Mouse (Mus musculus) right cerebral cortex, postnatal 36 days (tissue): ENCODE measurements around the gene Ucma.
A peak's percentile ranks its signal among the peaks of the same experiment; 100 is the strongest.
"Not testable (repeated sequence)": the region's sequence is repeated elsewhere in the genome, so short reads cannot be mapped to it uniquely, and the experiment has no call there.

ENCODE experiments used
- DNase-seq, 2 experiments: peaks; one replicate each; pipeline ENCODE4 v3.0.0; 2022; ENCODE audit warnings: low spot score in 2 of 2, mixed read lengths in 1 of 2

Gene Ucma

DNA sequence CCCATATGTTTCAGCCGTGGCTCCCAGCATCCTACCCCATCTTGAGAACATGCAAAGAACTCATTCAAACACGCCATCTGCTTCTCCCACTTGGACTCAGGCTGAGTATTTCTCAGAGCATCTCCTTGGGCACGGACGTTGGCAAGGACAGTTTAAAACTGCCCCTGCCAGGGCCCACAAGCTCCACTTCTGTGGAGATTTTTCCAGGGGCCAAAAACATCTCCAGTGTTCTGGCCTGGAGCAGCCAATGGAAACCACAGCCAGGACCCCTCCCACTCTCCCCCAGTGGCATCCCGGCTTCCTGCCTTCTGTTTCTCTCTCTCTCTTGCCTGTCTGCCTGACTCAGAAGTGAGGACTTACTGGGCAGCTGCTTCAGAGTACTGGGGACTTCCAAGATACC, at the start of gene Ucma:
TSS of gene Ucma (plus strand) at position 316 of the 400 bp plus-strand sequence.
- DNase-seq, result peak in 1 of 2 experiments; percentile 16

DNA sequence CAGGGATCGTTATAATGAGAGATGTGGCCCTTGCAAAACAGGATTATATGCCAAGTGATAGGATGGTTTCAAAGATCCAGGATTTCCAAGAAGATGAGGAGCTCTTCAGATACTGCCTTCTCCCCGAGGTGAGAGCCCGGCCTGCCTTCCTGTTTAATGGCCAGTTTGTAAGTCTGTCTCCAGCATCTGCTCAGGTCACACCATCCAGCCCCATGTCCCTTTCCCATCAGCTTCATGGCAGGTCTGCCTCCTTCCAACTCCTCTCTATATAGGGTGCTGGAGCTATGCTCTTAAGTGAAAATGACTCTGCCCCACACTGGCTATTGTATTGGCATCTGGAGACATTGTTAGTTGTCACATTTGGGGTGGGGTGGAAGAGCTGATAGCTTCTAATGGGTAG, 48.5 kb upstream of the Ucma start:
- DNase-seq, result no peak

DNA sequence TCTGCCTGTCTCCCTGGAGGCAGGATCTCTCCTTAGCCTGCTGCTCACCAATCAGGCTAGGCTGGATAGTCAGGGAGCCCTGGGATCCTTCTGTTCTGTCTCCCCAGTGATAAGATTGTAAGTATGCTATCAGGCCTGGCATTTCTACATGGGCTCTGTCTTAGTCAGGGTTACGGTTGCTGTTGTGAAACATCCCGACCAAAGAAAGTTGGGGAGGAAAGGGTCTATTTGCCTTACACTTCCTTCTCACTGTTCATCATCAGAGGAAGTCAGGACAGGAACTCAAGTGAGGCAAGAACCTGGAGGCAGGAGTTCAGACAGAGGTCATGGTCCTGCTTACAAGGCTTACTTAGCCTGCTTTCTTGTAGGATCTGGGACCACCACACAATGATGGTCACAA, 46.7 kb upstream of the Ucma start:
- DNase-seq, result no peak

DNA sequence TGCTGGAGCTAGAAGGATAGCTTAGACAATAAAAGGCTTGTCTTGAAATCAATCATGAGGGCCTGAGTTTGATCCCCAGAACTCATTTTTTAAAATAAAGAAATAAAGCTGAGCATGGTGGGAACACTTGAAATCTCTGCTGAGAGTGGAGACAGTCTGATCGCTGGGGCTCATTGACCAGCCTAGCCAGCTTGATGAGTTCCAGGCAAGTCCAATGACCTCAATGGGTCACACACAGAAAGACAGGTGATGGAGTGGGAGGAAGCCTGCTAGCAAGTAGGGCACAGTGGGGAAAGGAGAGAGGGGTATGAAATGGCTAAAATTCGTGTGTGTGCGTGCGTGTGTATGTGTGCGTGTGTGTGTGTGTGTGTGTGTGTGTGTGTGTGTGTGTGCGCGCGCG, 41.4 kb upstream of the Ucma start:
- DNase-seq, result no peak

DNA sequence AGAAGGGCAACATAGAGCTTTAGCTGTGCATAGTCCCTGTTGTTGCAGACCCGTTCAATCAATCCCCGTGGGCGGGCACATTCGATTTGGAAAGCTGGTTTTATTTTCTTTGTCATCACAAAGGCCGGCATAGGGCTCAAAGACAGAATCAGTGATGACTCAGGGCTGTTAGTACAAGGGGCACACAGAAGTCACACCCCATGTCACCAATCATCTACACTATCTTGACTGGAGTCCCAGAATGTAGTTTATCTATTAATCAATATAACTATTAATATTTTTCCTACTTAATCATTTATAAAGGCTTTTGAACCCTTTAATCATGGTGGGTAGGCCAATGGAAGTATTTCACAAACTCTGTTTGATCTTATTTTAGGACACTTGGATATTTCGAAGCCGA, 38.0 kb upstream of the Ucma start:
- no peak for DNase-seq

DNA sequence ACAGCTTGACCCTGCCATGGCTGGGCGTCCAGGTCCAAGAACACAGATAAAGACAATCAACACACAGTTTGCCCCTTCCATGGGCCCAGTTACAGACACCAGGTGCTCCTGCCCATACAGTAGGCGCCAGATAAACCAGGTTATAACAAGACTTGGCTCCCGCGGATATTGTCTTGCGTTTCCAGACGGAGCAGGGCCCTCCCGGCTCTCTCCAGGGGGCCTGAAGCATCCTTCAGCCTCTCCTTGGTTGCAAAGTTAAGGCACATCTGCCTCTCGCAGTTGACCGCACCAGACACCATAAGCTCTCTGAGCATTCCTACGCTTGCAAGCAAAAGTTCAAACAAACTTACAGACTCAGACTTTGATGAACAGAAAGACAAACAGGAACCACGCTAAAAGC, 35.1 kb upstream of the Ucma start:
- DNase-seq, result no peak

DNA sequence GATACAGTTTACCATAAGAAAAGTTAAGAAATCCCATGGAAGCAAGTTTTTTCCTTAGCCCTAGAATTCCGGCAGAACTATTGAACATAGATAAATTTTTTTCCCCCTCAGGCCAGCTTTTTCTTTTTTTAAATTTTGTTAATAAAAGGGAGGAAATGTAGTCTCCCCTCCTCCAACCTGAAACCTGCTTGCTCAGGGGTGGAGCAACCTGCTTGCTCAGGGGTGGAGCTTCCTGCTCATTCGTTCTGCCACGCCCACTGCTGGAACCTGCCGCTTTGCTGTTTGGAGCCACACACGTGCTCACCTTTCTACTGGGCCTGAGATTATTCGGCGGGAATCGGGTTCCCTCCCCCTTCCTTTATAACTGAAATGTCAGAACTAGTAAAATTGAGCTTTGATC, 26.2 kb upstream of the Ucma start:
- not testable (repeated sequence) for DNase-seq

DNA sequence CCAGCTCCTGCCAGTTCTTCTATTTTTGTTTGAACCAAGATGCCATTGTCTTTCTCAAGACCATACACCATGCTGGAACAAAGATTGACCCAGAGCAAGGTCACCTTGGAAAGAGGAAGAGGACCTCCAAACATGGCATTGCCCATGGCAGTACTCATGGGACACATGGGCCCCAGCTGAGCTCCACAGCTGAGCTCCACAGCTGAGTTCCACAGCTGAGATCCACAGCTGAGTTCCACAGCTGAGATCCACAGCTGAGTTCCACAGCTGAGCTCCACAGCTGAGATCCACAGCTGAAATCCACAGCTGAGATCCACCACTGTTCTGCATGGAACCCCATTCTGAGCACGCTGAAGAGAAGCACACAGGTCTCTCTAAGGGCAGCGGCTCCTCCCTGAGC, 24.9 kb upstream of the Ucma start:
- DNase-seq, result no peak

DNA sequence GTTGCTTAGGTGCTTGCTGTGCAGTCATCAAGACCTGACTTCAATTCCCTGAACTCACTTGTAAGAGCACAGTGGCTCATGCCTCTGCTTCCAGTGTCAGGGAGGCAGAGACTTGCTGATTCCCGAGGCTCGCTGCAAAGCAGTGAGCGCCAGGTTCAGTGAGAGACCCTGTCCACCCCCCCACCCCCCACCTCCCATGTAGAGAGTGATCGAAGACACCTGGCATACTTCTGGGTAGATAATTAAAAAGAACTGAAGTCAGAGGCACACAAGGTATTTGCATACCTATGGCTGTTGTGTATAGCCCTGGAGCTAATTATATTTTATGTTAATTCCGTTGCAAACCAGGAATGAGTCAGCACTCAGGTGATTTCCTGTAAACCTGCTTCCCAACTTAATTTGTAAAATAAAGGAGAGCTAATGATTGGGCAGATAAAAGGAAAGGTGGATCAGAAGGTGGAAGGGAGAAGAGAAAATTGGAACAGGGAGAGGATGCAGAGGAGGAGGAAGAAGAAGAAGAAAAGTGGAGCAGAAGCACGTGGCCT, 21.6 kb upstream of the Ucma start:
- no peak for DNase-seq

DNA sequence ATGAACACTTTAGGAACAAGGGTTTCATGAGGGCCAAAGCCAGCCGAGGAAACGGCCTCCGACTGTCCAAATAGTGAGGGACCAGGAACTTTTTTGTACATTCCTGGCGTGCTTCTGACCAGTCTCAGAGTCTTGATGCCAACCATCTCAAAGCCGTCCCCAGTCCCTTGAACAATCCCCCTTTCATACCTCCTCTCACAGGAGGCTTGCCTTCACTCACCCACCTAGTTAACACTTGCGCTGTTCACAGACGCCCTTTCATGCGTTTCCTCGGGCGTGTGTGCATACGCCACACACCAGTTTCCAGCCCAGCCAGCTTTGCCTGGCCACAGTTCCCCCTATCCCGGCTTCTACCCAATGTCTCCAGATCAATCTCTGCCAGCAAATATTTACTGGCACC, 17.9 kb upstream of the Ucma start:
- DNase-seq, result no peak

DNA sequence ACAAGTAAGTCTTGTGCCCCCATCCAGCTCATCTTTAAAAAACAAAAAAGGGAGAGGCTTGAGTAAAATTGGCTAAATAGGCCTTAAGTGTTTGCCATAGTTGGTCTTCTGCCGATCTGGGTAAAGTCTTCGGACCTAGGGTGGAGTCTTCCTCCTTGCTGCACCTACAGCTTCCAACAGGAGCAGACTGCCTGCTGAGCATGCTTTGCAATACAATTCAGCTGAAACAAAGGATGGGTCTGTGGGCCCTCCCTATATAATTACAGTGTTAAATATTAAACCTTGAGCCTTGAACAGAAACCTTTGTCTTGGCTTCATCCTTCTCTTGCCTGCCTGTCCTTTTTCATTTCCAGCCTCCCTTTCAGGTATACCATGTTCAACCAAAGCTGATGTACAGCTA, 8.1 kb upstream of the Ucma start:
- DNase-seq, result no peak

DNA sequence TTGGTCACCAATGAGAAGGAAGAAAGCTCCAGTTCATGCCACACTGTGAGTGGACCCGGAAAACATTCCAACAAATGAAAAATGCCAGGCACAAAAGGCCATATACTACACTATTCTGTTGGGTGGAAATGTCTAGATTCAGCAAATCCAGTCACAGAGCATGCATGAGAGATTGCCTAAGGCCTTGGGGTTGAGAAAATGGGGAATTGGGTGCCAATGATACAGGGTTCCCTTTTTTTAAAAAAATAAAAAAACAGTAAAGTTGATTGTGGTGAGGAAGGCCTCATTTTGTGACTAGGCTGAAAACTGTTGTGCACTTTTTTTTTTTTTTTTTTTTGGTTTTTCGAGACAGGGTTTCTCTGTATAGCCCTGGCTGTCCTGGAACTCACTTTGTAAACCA, 6.8 kb upstream of the Ucma start:
- no peak for DNase-seq

DNA sequence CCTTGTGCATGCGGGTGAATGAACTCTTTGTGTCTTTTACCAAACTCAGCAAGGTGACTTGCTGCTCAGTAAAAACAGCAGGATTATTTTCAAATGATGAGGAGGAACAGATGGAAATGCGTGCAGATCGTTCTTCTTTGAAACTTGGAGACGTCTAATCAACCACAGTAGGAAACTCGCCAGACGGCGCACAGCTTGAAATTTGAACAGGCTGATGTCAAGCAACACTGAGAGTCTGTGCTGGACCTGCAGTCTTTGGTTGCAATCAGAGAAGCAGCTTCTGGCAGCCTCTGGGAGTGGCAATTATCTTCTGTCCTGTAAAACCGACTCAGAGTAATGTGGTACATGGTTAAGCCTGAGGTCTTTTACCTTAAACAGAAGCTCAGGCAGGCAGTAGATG, 2.2 kb downstream of the Ucma start:
- DNase-seq, result no peak

DNA sequence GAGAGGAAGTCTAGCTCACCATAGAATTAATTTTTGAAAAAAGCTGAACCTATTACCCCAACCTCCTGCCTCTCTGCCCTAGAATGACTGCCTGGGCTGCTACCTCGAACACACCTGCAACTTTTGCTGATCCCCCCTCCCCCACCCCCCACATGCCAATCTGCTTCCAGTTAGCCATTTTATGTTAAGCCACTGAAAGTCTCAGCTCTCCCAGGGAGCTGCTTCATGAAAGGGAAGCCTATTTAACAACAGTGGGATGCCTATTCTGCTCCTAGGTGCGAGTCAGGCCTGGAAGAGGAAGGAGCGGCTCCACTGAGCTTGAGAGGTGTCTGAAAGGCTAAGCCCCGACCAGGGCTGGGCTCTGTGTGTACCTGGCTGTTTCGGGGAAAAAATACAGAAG, 8.1 kb downstream of the Ucma start:
- DNase-seq, result no peak

DNA sequence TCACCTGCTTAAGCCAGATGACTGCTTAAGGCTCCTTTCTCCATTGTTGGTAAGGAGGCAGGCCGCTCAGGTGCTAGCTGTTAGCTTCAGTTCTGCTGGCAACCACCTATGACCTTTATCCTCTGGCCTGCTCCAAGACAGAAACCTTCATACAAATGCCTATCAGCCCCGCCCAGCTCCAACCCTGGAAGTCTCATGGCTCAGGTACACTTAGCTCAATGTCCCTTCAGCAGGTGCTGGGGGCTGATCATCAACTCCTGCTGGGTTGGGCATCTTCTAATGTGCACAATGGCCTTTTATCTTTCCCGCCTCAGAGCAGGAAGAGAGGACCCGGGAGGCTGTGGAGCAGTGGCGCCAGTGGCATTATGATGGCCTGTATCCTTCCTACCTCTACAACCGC, 9.1 kb downstream of the Ucma start:
- DNase-seq, result no peak

DNA sequence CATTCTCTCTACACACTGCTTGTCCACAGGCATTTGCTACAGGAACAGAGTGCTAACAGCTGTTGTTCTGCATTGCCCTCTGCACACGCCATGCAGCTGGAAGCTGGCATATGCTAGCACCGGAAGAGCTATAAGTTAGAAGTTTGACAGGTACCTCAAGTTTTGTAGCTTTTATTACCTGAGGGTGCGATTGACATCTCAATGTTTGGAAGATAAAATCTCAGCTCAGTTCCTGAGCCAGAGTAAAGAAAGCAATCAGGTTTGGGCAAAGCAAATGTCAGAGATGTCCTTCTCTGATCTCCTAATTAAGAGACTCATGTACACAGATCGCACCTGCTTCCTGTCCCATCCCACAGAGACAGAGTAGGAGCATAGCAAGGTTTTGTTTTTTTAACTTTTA, 10.9 kb downstream of the Ucma start:
- no peak for DNase-seq

DNA sequence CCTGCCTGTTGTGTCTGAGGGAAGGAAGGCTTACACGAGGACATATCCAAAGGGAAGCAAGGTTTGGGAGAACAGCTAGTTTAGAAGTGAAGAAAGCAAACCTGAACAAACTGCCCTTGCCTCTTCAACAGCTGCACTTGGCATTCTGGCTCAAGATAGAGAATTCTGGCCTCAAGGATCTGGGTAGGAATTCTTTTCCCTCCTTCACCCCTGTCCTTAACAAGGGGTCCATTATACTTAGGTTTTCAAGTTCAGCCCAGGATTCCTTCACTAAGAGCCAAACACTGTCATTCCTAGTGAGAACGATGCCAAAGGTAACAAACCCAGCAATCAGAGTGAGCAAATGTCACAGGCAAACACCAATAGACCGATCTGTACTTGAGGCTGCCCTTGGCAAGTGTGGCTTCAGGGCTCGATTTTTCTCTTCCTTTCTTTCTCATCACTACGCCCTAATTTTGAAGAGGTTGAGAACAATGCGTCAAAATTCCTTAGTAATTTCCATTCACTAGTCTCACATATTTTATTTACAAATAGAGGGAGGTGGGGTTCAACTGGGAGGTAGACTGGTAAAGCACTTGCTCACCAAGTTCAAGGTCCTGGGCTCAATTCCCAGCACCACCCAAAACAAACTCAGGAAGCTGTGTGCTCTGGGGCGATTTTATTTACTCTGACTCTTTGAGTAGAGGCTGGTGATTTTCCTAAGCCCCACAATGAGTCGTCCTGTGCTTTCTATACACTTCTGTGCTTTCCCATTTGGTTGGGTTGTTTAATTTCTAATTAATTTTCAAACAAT, 11.7 kb downstream of the Ucma start:
- DNase-seq, result no peak

DNA sequence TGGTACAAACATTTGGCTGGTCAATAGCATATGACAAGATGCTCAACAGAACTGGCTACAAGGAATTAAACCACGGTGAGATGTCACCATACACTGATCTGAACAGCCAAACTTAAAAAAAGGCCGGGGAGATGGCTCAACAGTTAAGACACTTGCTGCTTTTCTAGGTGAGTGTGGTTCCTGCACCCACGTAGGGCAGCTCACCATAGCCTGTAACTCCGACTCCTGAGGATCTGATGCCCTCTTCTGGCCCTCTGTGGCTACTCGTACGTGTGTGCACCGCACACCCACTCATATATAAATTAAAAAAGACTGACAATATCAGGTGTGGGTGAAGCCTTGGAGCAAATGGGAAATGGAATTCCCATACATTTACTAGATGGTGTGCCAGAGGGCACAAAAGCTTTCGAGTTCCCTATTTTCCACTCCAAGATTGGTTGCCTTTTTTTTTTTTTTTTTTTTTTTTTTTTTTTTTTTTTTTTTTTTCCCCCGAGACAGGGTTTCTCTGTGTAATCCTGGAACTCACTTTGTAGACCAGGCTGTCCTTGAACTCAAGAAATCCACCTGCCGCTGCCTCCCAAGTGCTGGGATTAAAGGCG, 13.0 kb downstream of the Ucma start:
- DNase-seq, result no peak

DNA sequence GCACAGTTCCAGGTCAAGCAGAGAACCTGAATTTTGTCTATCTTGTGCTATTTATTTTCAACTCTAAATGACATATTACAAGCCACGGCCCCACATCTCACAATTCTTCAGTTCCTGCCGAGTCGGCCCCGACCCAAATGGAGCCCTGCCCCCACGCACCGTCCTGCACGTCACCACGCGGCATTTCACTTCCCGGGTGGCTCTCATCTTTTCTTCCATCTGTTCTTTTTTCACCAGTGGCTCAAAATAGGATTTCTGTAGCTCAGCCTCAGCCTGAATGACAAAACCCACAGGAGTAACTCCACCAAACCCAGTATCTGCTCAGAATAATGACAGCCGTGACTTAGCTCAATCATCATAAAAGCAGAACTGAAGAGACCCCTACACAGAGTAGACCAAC, 17.7 kb downstream of the Ucma start:
- peak; percentile 39 to 41 for DNase-seq

DNA sequence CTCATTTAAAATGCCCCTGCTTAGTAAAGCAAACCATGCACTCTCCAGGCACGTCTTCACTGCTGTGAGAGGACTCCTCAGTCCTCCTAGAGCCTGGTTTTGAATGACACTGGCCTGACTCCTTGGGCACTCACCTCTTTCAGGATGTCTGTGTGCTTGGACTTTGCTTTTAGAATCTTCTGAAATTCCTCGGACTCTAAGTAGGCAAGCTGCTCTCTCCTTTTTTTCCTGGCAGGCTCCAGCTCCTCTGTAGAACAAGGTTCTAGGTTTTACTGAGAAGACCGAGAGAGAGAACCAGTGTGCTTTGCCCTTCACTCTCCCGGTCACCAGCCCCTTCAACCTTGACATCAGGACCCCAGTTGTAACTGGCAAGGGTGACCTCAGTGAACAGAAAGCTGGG, 18.5 kb downstream of the Ucma start:
- DNase-seq, result no peak

DNA sequence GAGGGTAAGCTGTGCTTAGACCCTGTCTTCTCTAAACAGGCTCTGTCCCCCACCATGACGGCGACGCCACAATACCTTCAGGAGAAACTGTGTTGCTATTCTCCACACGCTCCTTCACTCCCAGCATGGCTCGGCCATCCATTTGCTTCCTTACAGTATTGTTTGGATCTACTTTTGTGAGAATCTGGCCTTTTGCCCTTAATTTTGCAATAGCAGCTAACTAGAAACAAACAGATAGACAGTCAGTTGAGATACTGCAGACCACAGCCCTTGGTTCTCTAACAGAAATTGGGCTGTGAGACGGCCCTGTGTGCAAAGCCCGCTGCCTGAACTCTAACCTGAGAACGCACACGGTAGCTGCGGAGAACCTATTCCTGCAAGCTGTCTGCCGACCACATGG, 19.7 kb downstream of the Ucma start:
- DNase-seq, result no peak

DNA sequence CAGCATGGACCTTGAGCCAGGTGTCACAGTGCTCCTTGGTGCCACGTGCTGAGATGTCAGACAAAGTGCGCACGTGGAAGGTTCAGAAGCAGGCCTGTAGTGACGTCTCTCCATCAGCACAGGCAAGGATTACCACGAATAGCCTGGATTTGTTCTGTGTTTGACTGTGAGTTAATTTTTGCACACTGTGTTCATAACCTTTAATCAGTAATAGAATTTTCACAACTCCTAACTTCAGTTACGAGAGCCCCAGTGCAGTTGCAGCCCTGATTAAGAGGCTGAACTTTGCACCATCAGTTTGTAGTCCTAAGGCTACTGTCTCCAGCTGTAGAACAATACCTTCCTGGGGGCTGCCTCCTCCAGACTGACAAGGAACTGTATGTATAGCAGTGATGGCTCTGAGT, 20.5 kb downstream of the Ucma start:
- DNase-seq, result no peak

DNA sequence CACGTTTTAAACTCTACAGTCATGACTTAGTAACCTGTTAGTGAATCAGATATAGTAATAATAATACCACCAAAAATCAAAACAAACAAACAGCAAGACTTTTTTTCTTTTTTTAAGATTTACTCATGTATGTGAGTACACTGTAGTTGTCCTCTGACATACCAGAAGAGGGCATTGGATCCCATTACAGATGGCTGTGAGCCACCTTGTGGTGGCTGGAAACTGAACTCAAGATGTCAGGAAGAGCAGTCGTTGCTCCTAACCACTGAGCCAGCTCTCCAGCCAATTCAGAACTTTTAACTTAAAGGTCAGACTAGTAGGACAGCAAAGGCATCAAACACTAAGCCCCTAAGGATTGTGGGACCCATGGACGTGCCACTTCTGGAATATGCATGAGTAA, 23.0 kb downstream of the Ucma start:
- DNase-seq, result no peak

DNA sequence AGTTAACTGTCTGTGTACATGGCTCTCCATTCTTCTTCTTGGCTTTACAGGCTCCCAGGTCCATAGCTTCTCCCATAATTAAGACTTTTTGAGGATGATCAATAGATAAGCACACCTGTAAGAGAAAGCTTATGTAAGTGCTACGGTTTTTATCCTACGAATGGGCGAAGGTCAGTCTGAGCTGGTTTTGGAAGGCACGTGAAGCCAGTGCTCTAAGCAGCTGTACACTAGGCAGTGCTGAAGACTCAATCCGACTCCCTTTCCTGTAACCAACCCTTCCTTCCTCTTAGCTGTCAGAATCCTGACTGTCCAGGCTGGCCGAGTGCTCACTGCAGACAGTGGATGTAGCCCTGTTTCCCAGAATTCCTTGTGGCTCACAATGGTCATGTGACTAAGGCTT, 25.3 kb downstream of the Ucma start:
- no peak for DNase-seq
